Mouse (Mus musculus) brown adipose tissue, adult 24 weeks (tissue): ENCODE results near the gene Plxnd1. TPM values are rescaled to one million over a fixed set of nuclear protein-coding genes. Genes with fewer than 3 reads are reported as not detected.
A peak's percentile ranks its signal among the peaks of the same experiment; 100 is the strongest.

Experiments used
- H3K27ac ChIP-seq: fragments of 200-500 bp; replicated peaks from 2 replicates; pipeline ENCODE4 v1.5.1; 2012; ENCODE audit warnings: low read depth, mild to moderate bottlenecking, low read length
- H3K4me1 ChIP-seq: fragments of 200-500 bp; 2 replicates; pipeline ENCODE4 v1.6.1; 2012; ENCODE audit warnings: low read length, mixed read lengths; ENCODE audit not compliant: control insufficient read depth, insufficient read depth, insufficient read length
- H3K4me3 ChIP-seq: fragments of 200-500 bp; 2 replicates; pipeline ENCODE4 v1.5.1; 2012; ENCODE audit warnings: low read depth, mild to moderate bottlenecking, low read length, moderate library complexity; ENCODE audit not compliant: insufficient read depth
- polyA plus RNA-seq: library from polyadenylated mRNA; stranded (reverse); fragments of >200 nt; gene quantifications from 2 replicates; pipeline ENCODE4 v1.2.4, GENCODE M21; 2012; ENCODE audit not compliant: missing spikeins, insufficient read depth, insufficient read length

Plxnd1 gene
- polyA plus RNA-seq, 1 experiment, result 24.0 TPM

- no peak overlapping the region for H3K4me3 ChIP-seq
- no peak overlapping the region for H3K27ac ChIP-seq
- H3K4me1 ChIP-seq, result peaks cover 48% of the 10 kb centered on the region
These were observed 81.3 kb downstream of the Plxnd1 start for GRCm38 (mm10) chr6:115913482-115913881.

GRCm38 (mm10) chr6:115911763-115912162 is 83.0 kb downstream of the Plxnd1 start:
- peak overlapping the region; percentile 95 for H3K27ac ChIP-seq

DNA sequence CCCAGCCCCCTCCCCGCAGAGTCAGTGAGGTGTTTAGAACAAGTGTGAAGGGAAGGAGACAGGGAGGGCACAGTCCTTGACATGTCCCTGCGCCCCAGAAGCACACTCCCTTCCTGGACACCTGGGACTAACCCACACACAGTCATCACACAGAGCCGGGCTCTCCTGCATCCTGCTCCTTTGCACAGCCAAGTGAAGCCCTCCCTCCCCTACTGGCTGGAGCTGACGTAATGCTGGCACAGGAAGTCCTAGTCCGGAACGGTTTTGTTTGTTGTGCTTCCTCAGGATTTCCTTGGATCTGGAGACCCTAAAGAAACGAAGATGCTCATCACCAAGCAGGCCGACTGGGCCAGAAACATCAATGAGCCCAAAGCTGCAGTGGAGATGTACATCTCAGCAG is 84.9 kb downstream of the Plxnd1 start:
- Histone ChIP-seq H3K27ac (peak overlapping the region; percentile 95), H3K4me1 (peaks cover 59% of the 10 kb centered on the region)

More at GRCm38 (mm10) chr6:115911763-115912162, 83.0 kb downstream of the Plxnd1 start:
- Histone ChIP-seq H3K4me3 (no peak overlapping the region), H3K4me1 (peaks cover 58% of the 10 kb centered on the region)

GRCm38 (mm10) chr6:115909052-115909451 is 85.8 kb downstream of the Plxnd1 start:
- Histone ChIP-seq H3K4me3 (no peak overlapping the region), H3K27ac (peak overlapping the region; percentile 91), H3K4me1 (peaks cover 68% of the 10 kb centered on the region)

More for the DNA sequence above, 84.9 kb downstream of the Plxnd1 start:
- H3K4me3 ChIP-seq, result no peak overlapping the region

- no peak overlapping the region for H3K4me3 ChIP-seq
- peaks cover 73% of the 10 kb centered on the region for H3K4me1 ChIP-seq
- H3K27ac ChIP-seq, result no peak overlapping the region
These were observed 86.3 kb downstream of the Plxnd1 start for GRCm38 (mm10) chr6:115908421-115908982.

GRCm38 (mm10) chr6:115906871-115907270 is 87.9 kb downstream of the Plxnd1 start:
- H3K4me3 ChIP-seq, result no peak overlapping the region
- peaks cover 68% of the 10 kb centered on the region for H3K4me1 ChIP-seq
- peak overlapping the region; percentile 48; the same call in 1 of the 2 replicates for H3K27ac ChIP-seq

DNA sequence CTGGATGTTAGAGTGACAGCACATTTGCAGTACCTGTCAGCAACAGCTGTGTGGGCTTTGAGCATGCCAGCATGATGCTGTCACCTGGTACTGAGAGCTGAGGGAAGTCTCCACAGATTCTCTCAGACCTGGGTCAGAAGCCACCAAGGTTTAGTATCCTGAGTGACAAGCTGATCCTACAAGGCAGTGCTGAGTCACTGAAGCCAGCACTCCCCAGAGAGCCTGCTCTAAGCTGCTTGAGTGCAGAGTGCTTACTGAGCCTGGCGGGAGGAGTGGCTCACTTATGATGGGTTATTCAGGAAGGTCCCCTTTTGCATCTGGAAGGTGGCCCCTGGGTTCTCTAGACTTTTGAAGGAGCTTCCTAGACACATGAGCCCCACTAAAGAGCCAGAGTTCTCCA is 88.3 kb downstream of the Plxnd1 start:
- Histone ChIP-seq H3K4me3 (no peak overlapping the region), H3K27ac (peak overlapping the region; percentile 48), H3K4me1 (peaks cover 66% of the 10 kb centered on the region)

DNA sequence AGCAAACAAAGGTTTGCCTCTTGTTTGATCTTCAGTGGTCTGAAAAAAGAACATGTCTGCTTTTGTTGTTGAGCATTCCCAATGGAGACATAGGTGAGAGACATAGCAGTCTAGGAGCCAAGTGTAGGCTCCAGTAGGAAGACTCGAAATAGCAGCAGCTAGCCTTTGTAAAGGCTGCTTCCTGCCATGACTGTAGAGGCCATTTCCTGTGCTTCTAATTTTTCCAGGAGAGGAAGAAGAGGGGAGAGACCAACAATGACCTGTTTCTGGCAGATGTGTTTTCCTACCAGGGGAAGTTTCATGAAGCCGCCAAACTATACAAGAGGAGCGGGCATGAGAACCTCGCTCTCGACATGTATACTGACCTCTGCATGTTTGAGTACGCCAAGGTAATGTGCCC is 89.2 kb downstream of the Plxnd1 start:
- peak overlapping the region; percentile 97 for H3K27ac ChIP-seq
- H3K4me3 ChIP-seq, result no peak overlapping the region

More for the DNA sequence above, 89.2 kb downstream of the Plxnd1 start:
- H3K4me1 ChIP-seq, result peaks cover 63% of the 10 kb centered on the region

Other genes starting within 250 kb of the Plxnd1 start
- gene Tmem40, start 232.6 kb downstream of the Plxnd1 start, polyA plus RNA-seq, result not detected in 2 replicates
- gene Cand2, start 220.5 kb downstream of the Plxnd1 start, polyA plus RNA-seq, result 0.44 and 0.46 TPM in 2 replicates
- 1,120 and 1,124 TPM in 2 replicates for gene Rpl32, start 186.3 kb downstream of the Plxnd1 start, polyA plus RNA-seq
- 0.46 TPM in 1 of 2 replicates, not detected in the other for gene Efcab12, start 156.6 kb downstream of the Plxnd1 start, polyA plus RNA-seq
- 0.48 and 1.0 TPM in 2 replicates for gene Mbd4, start 141.6 kb downstream of the Plxnd1 start, polyA plus RNA-seq
- 2.0 and 3.7 TPM in 2 replicates for gene Ift122, start 141.5 kb downstream of the Plxnd1 start, polyA plus RNA-seq
- not detected in 2 replicates for gene Rho, start 63.3 kb downstream of the Plxnd1 start, polyA plus RNA-seq
- not detected in 2 replicates for gene H1foo, start 50.1 kb downstream of the Plxnd1 start, polyA plus RNA-seq
- 9.4 and 10.9 TPM in 2 replicates for gene Tmcc1, start 198.5 kb upstream of the Plxnd1 start, polyA plus RNA-seq
- 20.7 and 25.1 TPM in 2 replicates for gene Washc2, start 213.0 kb upstream of the Plxnd1 start, polyA plus RNA-seq